Mouse (Mus musculus): Measurements from ENCODE around the gene Crybb1. TPM values are rescaled to one million over a fixed set of nuclear protein-coding genes. Genes with fewer than 3 reads are reported as not detected.

Gene Crybb1
- polyA plus RNA-seq, 1 experiment = not detected

- H3K27ac ChIP-seq (replicated peaks; ENCODE audit: low read depth, low read length) = 0 out of 2 replicates have a peak overlapping the region, but pooled peaks have one; percentile 4
- H3K4me3 ChIP-seq (ENCODE audit: insufficient read depth, low read depth, low read length) = no peak overlapping the region
- peaks cover 73% of the 10 kb centered on the region for H3K4me1 ChIP-seq (ENCODE audit: control insufficient read depth, insufficient read depth, insufficient read length, low read length)
Measured at GRCm38 (mm10) chr5:112293800-112294199, 38.2 kb downstream of the Crybb1 start.

- peaks cover 82% of the 10 kb centered on the region for H3K4me1 ChIP-seq (ENCODE audit: control insufficient read depth, insufficient read depth, insufficient read length, low read length)
- no peak overlapping the region for H3K27ac ChIP-seq (replicated peaks; ENCODE audit: low read depth, low read length)
- H3K4me3 ChIP-seq (ENCODE audit: insufficient read depth, low read depth, low read length) = no peak overlapping the region
Measured at GRCm38 (mm10) chr5:112294696-112295095, 39.1 kb downstream of the Crybb1 start.

- 0 out of 2 replicates have a peak overlapping the region, but pooled peaks have one; percentile 4 for H3K27ac ChIP-seq (replicated peaks; ENCODE audit: low read depth, low read length)
- peaks cover 85% of the 10 kb centered on the region for H3K4me1 ChIP-seq (ENCODE audit: control insufficient read depth, insufficient read depth, insufficient read length, low read length)
- no peak overlapping the region for H3K4me3 ChIP-seq (ENCODE audit: insufficient read depth, low read depth, low read length)
Measured at GRCm38 (mm10) chr5:112295162-112295561, 39.5 kb downstream of the Crybb1 start.

DNA sequence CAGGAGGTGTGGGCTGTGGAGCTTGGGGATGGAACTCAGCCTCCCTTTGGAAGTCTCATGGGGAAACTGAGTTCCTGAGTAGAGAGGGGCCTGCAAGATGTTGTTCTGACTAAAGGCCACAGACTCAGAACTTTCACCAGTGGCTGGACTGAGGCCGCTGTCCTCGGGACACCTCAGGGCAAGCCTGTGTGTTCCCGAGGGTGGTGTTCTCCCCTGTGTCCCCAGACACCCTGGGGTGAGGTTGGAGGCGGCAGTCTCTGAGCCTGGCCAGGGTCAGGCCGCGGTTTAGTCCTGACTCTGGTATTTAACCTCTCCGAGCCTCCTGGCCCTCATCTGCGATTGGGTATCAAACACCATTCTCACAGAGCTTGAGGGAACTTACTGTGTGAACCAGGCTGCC is 39.9 kb downstream of the Crybb1 start:
- H3K4me1 ChIP-seq (ENCODE audit: control insufficient read depth, insufficient read depth, insufficient read length, low read length) = peaks cover 85% of the 10 kb centered on the region
- 0 out of 2 replicates have a peak overlapping the region, but pooled peaks have one; percentile 4 for H3K27ac ChIP-seq (replicated peaks; ENCODE audit: low read depth, low read length)
- H3K4me3 ChIP-seq (ENCODE audit: insufficient read depth, low read depth, low read length) = no peak overlapping the region

DNA sequence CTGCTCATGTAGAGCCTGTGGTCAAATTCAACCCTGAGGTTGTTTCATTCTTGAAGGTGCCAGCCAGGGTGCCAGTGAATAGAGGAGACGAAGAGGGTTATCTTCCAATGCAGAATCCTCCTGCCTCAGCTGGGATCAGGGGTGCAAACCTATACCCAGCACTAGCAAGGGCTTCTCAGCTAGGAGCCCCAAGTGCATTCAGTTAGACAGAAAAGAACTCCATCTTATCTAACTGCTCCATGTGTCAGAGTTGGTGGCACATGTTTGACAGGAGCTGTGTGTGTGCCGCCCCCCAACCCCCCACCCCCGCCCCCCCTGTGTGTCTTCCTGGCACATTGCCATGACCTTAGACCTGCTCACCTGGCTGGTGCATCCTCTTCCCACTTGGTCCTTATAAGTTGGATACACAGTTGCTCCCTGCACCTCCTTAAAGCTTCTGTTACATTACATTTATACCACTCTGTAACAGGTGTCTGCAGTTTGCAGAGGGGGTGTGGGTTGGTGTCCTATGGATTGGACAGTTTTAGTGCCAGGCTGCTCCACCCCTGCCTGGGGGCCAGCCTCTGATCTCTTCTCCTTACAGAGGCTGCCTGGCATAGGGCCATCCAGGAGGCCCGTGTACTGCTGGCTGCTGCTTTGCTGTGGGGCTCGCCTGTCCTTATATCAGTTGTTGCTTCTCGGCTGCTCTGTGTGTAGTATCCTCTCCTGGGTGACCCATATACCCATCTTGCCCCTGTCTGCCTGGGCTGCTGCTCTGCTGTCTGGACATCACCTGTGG is 41.0 kb downstream of the Crybb1 start:
- Histone ChIP-seq H3K4me1 (ENCODE audit: control insufficient read depth, insufficient read depth, insufficient read length, low read length) (peaks cover 79% of the 10 kb centered on the region), H3K27ac (replicated peaks; ENCODE audit: low read depth, low read length) (peak overlapping the region; percentile 50), H3K4me3 (ENCODE audit: insufficient read depth, low read depth, low read length) (no peak overlapping the region)

DNA sequence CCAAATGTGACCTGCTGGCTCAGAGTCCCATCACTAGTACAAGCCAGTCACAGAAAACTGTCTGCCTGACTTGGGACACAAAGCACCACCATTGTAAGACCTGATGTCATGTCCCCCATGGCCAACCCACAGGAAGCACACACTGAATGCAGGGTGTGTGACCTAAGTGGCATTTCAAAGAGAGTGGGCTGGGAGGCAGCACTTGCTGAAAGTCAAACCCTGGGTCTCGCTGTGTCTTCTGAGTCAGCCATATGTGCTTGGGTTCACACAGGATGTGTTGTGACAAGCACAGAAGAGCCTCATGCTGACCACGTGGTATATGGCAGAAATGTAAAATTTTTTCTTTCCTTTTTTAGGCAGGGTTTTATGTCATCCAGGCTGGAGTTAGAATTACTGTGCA is 41.6 kb downstream of the Crybb1 start:
- Histone ChIP-seq H3K4me1 (ENCODE audit: control insufficient read depth, insufficient read depth, insufficient read length, low read length) (peaks cover 77% of the 10 kb centered on the region), H3K27ac (replicated peaks; ENCODE audit: low read depth, low read length) (peak overlapping the region; percentile 50), H3K4me3 (ENCODE audit: insufficient read depth, low read depth, low read length) (no peak overlapping the region)

GRCm38 (mm10) chr5:112298226-112298988 is 42.8 kb downstream of the Crybb1 start:
- Histone ChIP-seq H3K4me1 (ENCODE audit: control insufficient read depth, insufficient read depth, insufficient read length, low read length) (peaks cover 71% of the 10 kb centered on the region), H3K27ac (replicated peaks; ENCODE audit: low read depth, low read length) (peak overlapping the region; percentile 52)

DNA sequence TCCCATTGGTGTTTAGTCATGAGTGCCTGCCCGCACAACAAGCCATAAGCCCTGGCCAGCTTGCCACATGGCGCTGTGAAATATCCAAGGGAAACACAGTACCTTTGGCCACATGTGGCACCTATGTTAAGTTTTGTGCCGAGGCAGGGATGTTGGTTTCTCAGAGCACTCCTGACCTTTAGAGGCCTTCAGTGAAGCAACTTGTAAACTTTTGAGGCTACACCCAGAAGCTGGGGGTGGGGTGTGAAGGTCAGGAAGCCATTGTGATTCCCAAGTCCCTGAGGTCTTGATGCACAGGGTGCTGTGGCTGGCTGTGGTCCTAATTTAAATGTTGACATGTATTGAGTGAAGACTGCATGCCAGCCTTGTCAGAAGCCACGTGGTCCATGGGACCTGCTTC is 43.8 kb downstream of the Crybb1 start:
- Histone ChIP-seq H3K27ac (replicated peaks; ENCODE audit: low read depth, low read length) (peak overlapping the region; percentile 52), H3K4me3 (ENCODE audit: insufficient read depth, low read depth, low read length) (no peak overlapping the region), H3K4me1 (ENCODE audit: control insufficient read depth, insufficient read depth, insufficient read length, low read length) (peaks cover 64% of the 10 kb centered on the region)

More at GRCm38 (mm10) chr5:112298226-112298988, 42.8 kb downstream of the Crybb1 start:
- H3K4me3 ChIP-seq (ENCODE audit: insufficient read depth, low read depth, low read length) = no peak overlapping the region

GRCm38 (mm10) chr5:112300112-112300511 is 44.5 kb downstream of the Crybb1 start:
- H3K4me1 ChIP-seq (ENCODE audit: control insufficient read depth, insufficient read depth, insufficient read length, low read length) = peaks cover 57% of the 10 kb centered on the region
- H3K4me3 ChIP-seq (ENCODE audit: insufficient read depth, low read depth, low read length) = no peak overlapping the region
- H3K27ac ChIP-seq (replicated peaks; ENCODE audit: low read depth, low read length) = no peak overlapping the region

DNA sequence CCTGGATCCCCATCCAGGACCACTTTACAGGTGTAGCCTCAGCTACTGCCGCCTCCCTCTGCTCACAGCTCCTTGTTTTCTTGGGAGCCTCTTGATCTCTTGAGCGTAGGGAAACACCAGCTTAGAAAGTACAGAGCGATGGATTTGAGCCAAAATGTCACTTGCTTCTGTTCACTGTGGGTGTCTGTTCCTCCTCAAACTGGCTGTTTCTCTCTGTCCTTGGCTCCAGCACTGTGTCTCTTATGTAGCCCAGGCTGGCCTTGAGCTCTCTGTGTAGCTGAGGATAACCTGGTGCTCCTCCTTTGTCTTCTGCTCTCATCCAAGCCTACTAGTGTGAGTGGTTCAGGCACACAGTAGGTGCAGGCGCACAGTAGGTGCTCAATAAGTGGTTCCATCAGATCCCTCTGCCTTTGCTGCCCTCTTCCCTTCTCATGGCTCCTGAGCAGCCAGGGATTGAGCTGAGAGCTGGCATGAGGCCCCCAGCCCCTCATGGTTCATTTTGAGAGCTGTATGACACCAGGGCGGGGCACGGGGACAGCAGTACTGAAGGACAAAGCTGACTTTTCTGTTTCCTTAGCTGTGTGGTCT is 45.2 kb downstream of the Crybb1 start:
- H3K27ac ChIP-seq (replicated peaks; ENCODE audit: low read depth, low read length) = no peak overlapping the region
- H3K4me1 ChIP-seq (ENCODE audit: control insufficient read depth, insufficient read depth, insufficient read length, low read length) = peaks cover 50% of the 10 kb centered on the region
- no peak overlapping the region for H3K4me3 ChIP-seq (ENCODE audit: insufficient read depth, low read depth, low read length)

- Histone ChIP-seq H3K27ac (replicated peaks; ENCODE audit: low read depth, low read length) (no peak overlapping the region), H3K4me1 (ENCODE audit: control insufficient read depth, insufficient read depth, insufficient read length, low read length) (peaks cover 46% of the 10 kb centered on the region), H3K4me3 (ENCODE audit: insufficient read depth, low read depth, low read length) (no peak overlapping the region)
Measured at GRCm38 (mm10) chr5:112301694-112302093, 46.1 kb downstream of the Crybb1 start.

GRCm38 (mm10) chr5:112302310-112302709 is 46.7 kb downstream of the Crybb1 start:
- Histone ChIP-seq H3K27ac (replicated peaks; ENCODE audit: low read depth, low read length) (no peak overlapping the region; the same call in 1 of the 2 replicates), H3K4me1 (ENCODE audit: control insufficient read depth, insufficient read depth, insufficient read length, low read length) (peaks cover 40% of the 10 kb centered on the region), H3K4me3 (ENCODE audit: insufficient read depth, low read depth, low read length) (no peak overlapping the region)

DNA sequence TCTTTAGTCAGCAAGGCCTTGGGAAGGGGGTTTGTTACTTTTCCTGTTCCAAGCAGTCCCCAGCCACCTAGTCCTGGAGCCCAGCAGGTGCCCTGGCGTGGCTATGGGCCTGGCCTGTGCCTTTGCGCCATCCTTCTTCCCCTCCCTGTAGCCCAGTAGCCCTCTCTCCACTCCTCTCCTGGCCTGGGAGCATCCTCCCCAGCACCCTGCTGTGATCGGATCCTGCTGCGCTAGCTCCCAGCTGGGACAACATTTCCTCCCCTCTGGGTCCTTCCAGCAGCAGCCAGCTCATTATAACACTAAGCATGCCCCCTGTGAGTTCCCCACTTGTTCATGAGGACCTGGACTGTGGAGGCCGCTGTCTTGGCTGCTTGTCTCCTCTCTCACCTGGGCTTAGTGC is 50.2 kb downstream of the Crybb1 start:
- H3K4me3 ChIP-seq (ENCODE audit: insufficient read depth, low read depth, low read length) = no peak overlapping the region
- H3K27ac ChIP-seq (replicated peaks; ENCODE audit: low read depth, low read length) = no peak overlapping the region
- H3K4me1 ChIP-seq (ENCODE audit: control insufficient read depth, insufficient read depth, insufficient read length, low read length) = peaks cover 10% of the 10 kb centered on the region; the same call in 1 of the 2 replicates

GRCm38 (mm10) chr5:112313222-112313885 is 57.7 kb downstream of the Crybb1 start:
- no peak overlapping the region for H3K27ac ChIP-seq (replicated peaks; ENCODE audit: low read depth, low read length)
- no peak overlapping the region for H3K4me3 ChIP-seq (ENCODE audit: insufficient read depth, low read depth, low read length)
- no peaks in the 10 kb centered on the region; the same call in 1 of the 2 replicates for H3K4me1 ChIP-seq (ENCODE audit: control insufficient read depth, insufficient read depth, insufficient read length, low read length)

GRCm38 (mm10) chr5:112316468-112316867 is 60.9 kb downstream of the Crybb1 start:
- peak overlapping the region; percentile 16; the same call in 1 of the 2 replicates for H3K27ac ChIP-seq (replicated peaks; ENCODE audit: low read depth, low read length)
- H3K4me1 ChIP-seq (ENCODE audit: control insufficient read depth, insufficient read depth, insufficient read length, low read length) = no peaks in the 10 kb centered on the region
- H3K4me3 ChIP-seq (ENCODE audit: insufficient read depth, low read depth, low read length) = no peak overlapping the region
